Mouse (Mus musculus): ENCODE measurements at regions not wholly inside any gene's neighbourhood (a gene's known extent, or its start where the extent isn't known, plus 50 kb on each side); places are given as distances from the start of the nearest gene placed in this dataset.
A peak's percentile ranks its signal among the peaks of the same experiment; 100 is the strongest.

- in situ Hi-C loops (cut with MboI; ENCODE audit: low pct_ligation_motif_present, low pct_unique_long_range_greater_than_20kb, low sequenced_read_pairs) = no loop called here
These were observed 752.0 kb upstream of the Castor2 start for GRCm38 (mm10) chr5:133347516-133347915.

GRCm38 (mm10) chr5:133341973-133342372, 757.5 kb upstream of the Castor2 start:
- Histone ChIP-seq H3K27ac (ENCODE audit: insufficient read depth, low read depth) (no peak overlapping the region), H3K4me1 (ENCODE audit: control insufficient read depth in 1 of 2, insufficient read depth in 2 of 2) (no peaks in the 10 kb centered on the region), H3K4me3 (replicated peaks in 1 of 3; ENCODE audit: low read depth in 2 of 3, low read length in 2 of 3, poor library complexity in 1 of 3) (no peak overlapping the region), H3K27me3 (replicated peaks) (no peaks in the 10 kb centered on the region), H3K79me2 (replicated peaks; ENCODE audit: control insufficient read depth, extremely low read depth, insufficient read depth, poor library complexity, severe bottlenecking) (no peaks in the 10 kb centered on the region), H3K36me3 (replicated peaks in 1 of 2; ENCODE audit: control insufficient read depth in 1 of 2, insufficient read depth in 1 of 2, low read length in 1 of 2) (no peaks in the 10 kb centered on the region), H3K4me2 (ENCODE audit: insufficient read depth, low read depth, poor library complexity, severe bottlenecking) (no peak overlapping the region), H3K9ac (ENCODE audit: insufficient read depth, low read depth) (no peak overlapping the region), H3K9me3 (replicated peaks; ENCODE audit: low read length) (peaks cover 57% of the 10 kb centered on the region)
- in situ Hi-C loops (cut with MboI; ENCODE audit: low pct_ligation_motif_present, low pct_unique_long_range_greater_than_20kb, low sequenced_read_pairs) = no loop called here
- DNase-seq (ENCODE audit: extremely low read depth) = no peak
- TF ChIP-seq GABPA (IDR thresholded peaks at IDR 0.05; ENCODE audit: insufficient replicate concordance, low read depth, low read length) (no peak), CTCF (conservative IDR thresholded peaks at IDR 0.05 in 1 of 2, IDR thresholded peaks at IDR 0.05 in 1 of 2; ENCODE audit: low read depth in 2 of 2, low read length in 2 of 2) (no peak)
- dilution Hi-C loops (cut with MboI; ENCODE audit: extremely low pct_ligation_motif_present, extremely low pct_unique_long_range_greater_than_20kb, low sequenced_read_pairs) = no loop called here

More at GRCm38 (mm10) chr5:133347516-133347915, 752.0 kb upstream of the Castor2 start:
- no peak overlapping the region for H3K27ac ChIP-seq (ENCODE audit: insufficient read depth, low read depth)
- H3K4me2 ChIP-seq (ENCODE audit: insufficient read depth, low read depth, poor library complexity, severe bottlenecking) = no peak overlapping the region
- DNase-seq (ENCODE audit: extremely low read depth) = no peak
- H3K9ac ChIP-seq (ENCODE audit: insufficient read depth, low read depth) = no peak overlapping the region
- dilution Hi-C loops (cut with MboI; ENCODE audit: extremely low pct_ligation_motif_present, extremely low pct_unique_long_range_greater_than_20kb, low sequenced_read_pairs) = no loop called here
- H3K4me1 ChIP-seq (ENCODE audit: control insufficient read depth in 1 of 2, insufficient read depth in 2 of 2) = no peaks in the 10 kb centered on the region
- no peak overlapping the region for H3K4me3 ChIP-seq (replicated peaks in 1 of 3; ENCODE audit: low read depth in 2 of 3, low read length in 2 of 3, poor library complexity in 1 of 3)
- H3K27me3 ChIP-seq (replicated peaks) = no peaks in the 10 kb centered on the region
- peaks cover 50% of the 10 kb centered on the region for H3K9me3 ChIP-seq (replicated peaks; ENCODE audit: low read length)
- H3K36me3 ChIP-seq (replicated peaks in 1 of 2; ENCODE audit: control insufficient read depth in 1 of 2, insufficient read depth in 1 of 2, low read length in 1 of 2) = no peaks in the 10 kb centered on the region
- no peak for TF ChIP-seq JUND (conservative IDR thresholded peaks at IDR 0.05; ENCODE audit: low read depth, low read length)
- TF ChIP-seq CHD2 (IDR thresholded peaks at IDR 0.05; ENCODE audit: low read length) = no peak
- no peak for TF ChIP-seq POLR2A (IDR thresholded peaks at IDR 0.05; ENCODE audit: low read depth, low read length)
- no peak for TF ChIP-seq USF2 (conservative IDR thresholded peaks at IDR 0.05; ENCODE audit: low read depth, low read length)
- TF ChIP-seq RCOR1 (conservative IDR thresholded peaks at IDR 0.05; ENCODE audit: low read depth, low read length) = no peak
- no peaks in the 10 kb centered on the region for H3K79me2 ChIP-seq (replicated peaks; ENCODE audit: control insufficient read depth, extremely low read depth, insufficient read depth, poor library complexity, severe bottlenecking)

GRCm38 (mm10) chr5:133320626-133321025, 777.5 kb upstream of the Auts2 start:
- in situ Hi-C loops (cut with MboI; ENCODE audit: low pct_ligation_motif_present, low pct_unique_long_range_greater_than_20kb, low sequenced_read_pairs) = no loop called here
- no peaks in the 10 kb centered on the region for H3K27me3 ChIP-seq (replicated peaks)
- H3K4me1 ChIP-seq (ENCODE audit: control insufficient read depth in 1 of 2, insufficient read depth in 2 of 2) = no peaks in the 10 kb centered on the region
- H3K9me3 ChIP-seq (replicated peaks; ENCODE audit: low read length) = peaks cover 41% of the 10 kb centered on the region
- no peak for TF ChIP-seq CHD2 (IDR thresholded peaks at IDR 0.05; ENCODE audit: low read length)
- TF ChIP-seq USF2 (conservative IDR thresholded peaks at IDR 0.05; ENCODE audit: low read depth, low read length) = no peak
- TF ChIP-seq ZC3H11A (IDR thresholded peaks at IDR 0.05; ENCODE audit: low read depth, low read length) = no peak
- no peak for TF ChIP-seq HCFC1 (IDR thresholded peaks at IDR 0.05; ENCODE audit: low read depth, low read length)
- H3K79me2 ChIP-seq (replicated peaks; ENCODE audit: control insufficient read depth, extremely low read depth, insufficient read depth, poor library complexity, severe bottlenecking) = no peaks in the 10 kb centered on the region
- DNase-seq (ENCODE audit: extremely low read depth) = peak; percentile 2
- dilution Hi-C loops (cut with MboI; ENCODE audit: extremely low pct_ligation_motif_present, extremely low pct_unique_long_range_greater_than_20kb, low sequenced_read_pairs) = no loop called here
- no peak overlapping the region for H3K27ac ChIP-seq (ENCODE audit: insufficient read depth, low read depth)
- no peak overlapping the region for H3K4me2 ChIP-seq (ENCODE audit: insufficient read depth, low read depth, poor library complexity, severe bottlenecking)
- no peaks in the 10 kb centered on the region for H3K36me3 ChIP-seq (replicated peaks in 1 of 2; ENCODE audit: control insufficient read depth in 1 of 2, insufficient read depth in 1 of 2, low read length in 1 of 2)
- no peak overlapping the region for H3K4me3 ChIP-seq (replicated peaks in 1 of 3; ENCODE audit: low read depth in 2 of 3, low read length in 2 of 3, poor library complexity in 1 of 3)
- no peak overlapping the region for H3K9ac ChIP-seq (ENCODE audit: insufficient read depth, low read depth)

Measured in CH12.LX (cell line).